Mouse (Mus musculus) midbrain, postnatal 0 days (tissue): Measurements from ENCODE around the gene Coq9. TPM values are rescaled to one million over a fixed set of nuclear protein-coding genes. Genes with fewer than 3 reads are reported as not detected.
A peak's percentile ranks its signal among the peaks of the same experiment; 100 is the strongest.
"Not testable (repeated sequence)": the region's sequence is repeated elsewhere in the genome, so short reads cannot be mapped to it uniquely, and the experiment has no call there.

Experiments
- ATAC-seq: fragments of 200-750 bp; cut with Nextera tagmentation; 2 replicates; pipeline ENCODE4 v1.8.0; 2017; ENCODE audit warnings: moderate number of reproducible peaks, mild to moderate bottlenecking, moderate TSS enrichment, moderate library complexity; ENCODE audit not compliant: low FRiP score
- DNase-seq: peaks from one replicate; pipeline ENCODE4 v3.0.0-alpha.2; 2015; ENCODE audit warnings: low spot score
- H3K27ac ChIP-seq: fragments of 300-500 bp; sonication (generic); 2 replicates; pipeline ENCODE4 v1.5.1; 2014; ENCODE audit warnings: low read depth, mild to moderate bottlenecking, low read length, mixed read lengths
- H3K27me3 ChIP-seq: fragments of 300-500 bp; sonication (generic); 2 replicates; pipeline ENCODE4 v1.6.1; 2014; ENCODE audit warnings: low read length, control low read depth, mixed read lengths; ENCODE audit not compliant: insufficient read depth
- H3K36me3 ChIP-seq: fragments of 300-500 bp; sonication (generic); 2 replicates; pipeline ENCODE4 v1.6.1; 2014; ENCODE audit warnings: low read length, control low read depth, mixed read lengths; ENCODE audit not compliant: insufficient read depth
- H3K4me1 ChIP-seq: fragments of 300-500 bp; sonication (generic); 2 replicates; pipeline ENCODE4 v1.6.1; 2014; ENCODE audit warnings: mild to moderate bottlenecking, control low read depth, antibody characterized with exemption, low read length, mixed read lengths; ENCODE audit not compliant: insufficient read depth
- H3K4me2 ChIP-seq: fragments of 300-500 bp; sonication (generic); 2 replicates; pipeline ENCODE4 v1.6.1; 2014; ENCODE audit warnings: low read depth, mild to moderate bottlenecking, low read length, mixed read lengths; ENCODE audit not compliant: poor library complexity, severe bottlenecking
- H3K4me3 ChIP-seq: fragments of 300-500 bp; sonication (generic); 2 replicates; pipeline ENCODE4 v1.5.1; 2014; ENCODE audit warnings: low read depth, mild to moderate bottlenecking, low read length, moderate library complexity
- H3K9ac ChIP-seq: fragments of 300-500 bp; sonication (generic); replicated peaks from 2 replicates; pipeline ENCODE4 v1.6.1; 2014; ENCODE audit warnings: mild to moderate bottlenecking, low read length, moderate library complexity, mixed read lengths; ENCODE audit not compliant: poor library complexity, severe bottlenecking
- H3K9me3 ChIP-seq: fragments of 300-500 bp; sonication (generic); 2 replicates; pipeline ENCODE4 v1.6.1; 2016; ENCODE audit warnings: low read length, control low read depth
- CTCF ChIP-seq: IDR thresholded peaks from 2 replicates; pipeline ENCODE4 v1.5.1; 2016; ENCODE audit warnings: antibody characterized with exemption, mild to moderate bottlenecking
- WGBS: fragments of 180-500 bp; shearing (Covaris S2); extraction: QIAGEN DNeasy Blood & Tissue Kit; methylation state at CpG from one replicate; pipeline ENCODE4 v1.1.7; 2014; 5-methylcytosine and 5-hydroxymethylcytosine counted together
- polyA plus RNA-seq: library from polyadenylated mRNA; unstranded; fragments of >200 nt; fragmentation: Nextera tagmentation; extraction: Ambion mirVana; gene quantifications from 2 replicates; pipeline ENCODE4 v1.2.1, GENCODE M21; 2015
- total RNA-seq: library from RNA; depleted of rRNA; stranded (reverse); fragments of >200 nt; gene quantifications from 2 replicates; pipeline ENCODE4 v1.2.3, GENCODE M21; 2014

The Coq9 gene
- total and polyA plus RNA-seq, 2 experiments from 2014 or later, result 46.5 to 101 TPM

DNA sequence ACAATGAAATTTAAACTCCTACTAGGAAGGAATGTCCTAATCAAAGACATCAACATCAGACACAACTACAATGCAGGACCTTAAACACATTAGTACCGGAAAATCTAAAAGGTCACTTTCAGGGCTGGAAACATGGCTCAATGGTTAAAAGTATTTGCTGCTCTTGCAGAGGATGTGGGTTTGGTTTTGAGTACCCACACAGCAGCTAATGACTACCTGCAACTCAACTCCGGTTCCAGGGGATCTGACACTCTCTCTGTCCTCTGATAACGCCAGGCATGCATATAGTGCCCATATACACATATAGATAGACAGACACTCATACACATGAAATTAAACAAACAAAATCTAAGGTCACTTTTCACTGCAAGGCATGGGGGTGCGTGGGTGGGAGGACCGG is 11.9 kb upstream of the Coq9 start:
- 97% methylated on average over 5 of the region's 5 CpGs for WGBS
- no peaks in the 10 kb centered on the region for H3K27me3 ChIP-seq
- ATAC-seq (no peak), DNase-seq (no peak)
- no peak overlapping the region for H3K4me2 ChIP-seq
- no peak overlapping the region for H3K9ac ChIP-seq
- H3K4me3 ChIP-seq, result no peak overlapping the region
- no peak for TF ChIP-seq CTCF
- H3K9me3 ChIP-seq, result no peaks in the 10 kb centered on the region
- H3K27ac ChIP-seq, result no peak overlapping the region
- no peaks in the 10 kb centered on the region for H3K4me1 ChIP-seq
- peaks cover 45% of the 10 kb centered on the region for H3K36me3 ChIP-seq

GRCm38 (mm10) chr8:94828284-94828683 is 9.8 kb upstream of the Coq9 start:
- Histone ChIP-seq H3K4me3 (no peak overlapping the region), H3K27me3 (no peaks in the 10 kb centered on the region), H3K9ac (no peak overlapping the region), H3K4me2 (no peak overlapping the region), H3K9me3 (no peaks in the 10 kb centered on the region), H3K4me1 (no peaks in the 10 kb centered on the region), H3K27ac (no peak overlapping the region), H3K36me3 (peaks cover 38% of the 10 kb centered on the region)
- ATAC-seq (no peak), DNase-seq (no peak)
- no peak for TF ChIP-seq CTCF
- WGBS, result 93% methylated on average over 6 of the region's 6 CpGs

GRCm38 (mm10) chr8:94833901-94834405 is 4.2 kb upstream of the Coq9 start:
- not testable (repeated sequence) for H3K9me3 ChIP-seq, H3K4me3 ChIP-seq, H3K9ac ChIP-seq, ATAC-seq, H3K36me3 ChIP-seq, H3K27ac ChIP-seq, DNase-seq, H3K4me2 ChIP-seq, H3K27me3 ChIP-seq, H3K4me1 ChIP-seq
- 81% methylated on average over 7 of the region's 7 CpGs for WGBS

DNA sequence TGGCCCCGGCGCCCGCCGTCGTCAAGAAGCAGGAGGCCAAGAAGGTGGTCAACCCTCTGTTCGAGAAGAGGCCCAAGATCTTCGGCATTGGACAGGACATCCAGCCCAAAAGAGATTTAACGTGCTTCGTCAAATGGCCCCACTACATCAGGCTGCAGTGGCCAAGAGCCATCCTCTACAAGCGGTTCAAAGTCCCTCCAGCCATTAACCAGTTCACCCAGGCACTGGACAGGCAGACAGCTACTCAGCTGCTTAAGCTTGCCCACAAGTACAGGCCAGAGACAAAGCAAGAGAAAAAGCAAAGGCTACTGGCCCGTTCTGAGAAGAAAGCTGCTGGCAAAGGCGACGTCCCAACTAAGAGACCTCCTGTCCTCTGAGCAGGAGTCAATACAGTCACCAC is 2.4 kb upstream of the Coq9 start:
- H3K27me3 ChIP-seq, H3K9ac ChIP-seq, H3K4me1 ChIP-seq, H3K4me3 ChIP-seq, H3K9me3 ChIP-seq, H3K36me3 ChIP-seq, DNase-seq, H3K27ac ChIP-seq, H3K4me2 ChIP-seq, ATAC-seq: not testable (repeated sequence)
- WGBS, result 91% methylated on average over 13 of the region's 13 CpGs

DNA sequence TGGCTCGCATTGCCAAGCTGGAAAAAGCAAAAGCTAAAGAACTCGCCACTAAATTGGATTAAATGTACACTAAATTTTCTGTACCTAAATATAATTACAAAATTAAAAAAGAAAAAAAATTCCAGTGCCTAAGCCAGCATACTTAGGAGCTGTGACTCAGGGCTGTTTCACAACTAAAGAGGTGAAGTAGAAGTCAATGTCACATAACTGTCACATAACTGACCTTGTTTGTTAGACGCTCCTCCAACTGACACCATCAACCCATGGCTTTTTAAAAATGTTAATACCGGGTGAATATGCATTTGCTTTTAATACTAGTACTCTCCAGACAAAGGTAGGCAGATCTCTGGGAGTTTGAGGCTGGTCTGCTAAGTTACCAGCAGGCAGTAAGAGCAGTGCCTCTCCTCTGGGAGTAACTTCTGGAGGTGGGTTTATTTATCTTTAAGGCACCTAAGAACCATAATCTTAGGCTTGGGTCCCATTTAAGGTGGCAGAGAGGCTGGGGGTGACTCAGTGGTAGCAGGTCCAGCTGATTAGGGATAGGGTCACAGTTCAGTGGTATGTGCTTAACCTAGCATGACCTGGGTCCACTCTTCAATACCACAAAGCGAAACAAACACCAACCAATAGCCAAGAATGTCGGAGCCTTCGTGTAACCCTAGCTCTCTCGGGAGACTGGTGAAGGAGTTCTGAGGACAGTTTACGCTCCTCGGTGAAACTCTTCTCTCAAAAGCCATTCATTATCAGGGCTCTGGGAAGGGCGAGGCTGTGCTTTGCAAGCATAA is 1.5 kb upstream of the Coq9 start:
- Histone ChIP-seq H3K27ac (no peak overlapping the region), H3K9me3 (no peaks in the 10 kb centered on the region), H3K4me3 (peak overlapping the region; percentile 81; the same call in 1 of the 2 replicates), H3K36me3 (peaks cover 2% of the 10 kb centered on the region), H3K4me1 (peaks cover 6% of the 10 kb centered on the region; the same call in 1 of the 2 replicates), H3K27me3 (no peaks in the 10 kb centered on the region), H3K4me2 (peak overlapping the region; percentile 81), H3K9ac (no peak overlapping the region)
- 74% methylated on average over 11 of the region's 11 CpGs for WGBS
- DNase-seq (no peak), ATAC-seq (no peak)
- no peak for TF ChIP-seq CTCF

DNA sequence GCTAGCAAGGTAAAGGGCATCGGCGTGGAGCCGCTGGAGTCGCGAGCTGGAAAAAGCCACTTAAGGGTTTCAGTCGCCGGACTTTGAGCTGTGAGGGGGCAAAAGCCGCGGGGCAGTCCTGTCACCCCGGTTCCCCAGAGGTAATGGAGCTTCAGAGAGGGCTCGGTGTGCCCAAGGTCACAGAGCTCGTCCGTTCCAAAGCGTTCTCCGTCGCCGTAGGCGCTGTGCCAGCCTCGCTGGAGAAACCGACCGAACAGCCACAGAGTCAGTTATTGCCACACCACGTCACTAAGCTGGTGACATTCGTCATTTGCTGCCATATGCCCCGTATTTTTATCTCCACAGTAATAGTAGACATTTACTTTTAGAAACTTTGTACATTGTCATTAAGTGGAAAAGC is 479 bp downstream of the Coq9 start:
- peak overlapping the region; percentile 90 for H3K9ac ChIP-seq
- H3K4me1 ChIP-seq, result peaks cover 6% of the 10 kb centered on the region; the same call in 1 of the 2 replicates
- no peaks in the 10 kb centered on the region for H3K27me3 ChIP-seq
- H3K9me3 ChIP-seq, result no peaks in the 10 kb centered on the region
- 1% methylated on average over 24 of the region's 24 CpGs for WGBS
- H3K36me3 ChIP-seq, result no peaks in the 10 kb centered on the region
- peak; percentile 64 for ATAC-seq
- peak overlapping the region; percentile 93 for H3K27ac ChIP-seq
- TF ChIP-seq CTCF, result no peak
- DNase-seq, result peak; percentile 65
- H3K4me2 ChIP-seq, result peak overlapping the region; percentile 81
- H3K4me3 ChIP-seq, result peak overlapping the region; percentile 81
